Mouse (Mus musculus) liver, adult 2 months (tissue): ENCODE results near the gene Sap18. TPM values are rescaled to one million over a fixed set of nuclear protein-coding genes. Genes with fewer than 3 reads are reported as not detected.
"Not testable (repeated sequence)": the region's sequence is repeated elsewhere in the genome, so short reads cannot be mapped to it uniquely, and the experiment has no call there.

Experiments used
- DNase-seq: peaks from one replicate; pipeline ENCODE4 v3.0.0-alpha.2; 2011; ENCODE audit warnings: low read depth, low spot score; ENCODE audit errors: extremely low read depth
- H3K27ac ChIP-seq: fragments of 200-500 bp; replicated peaks from 2 replicates; pipeline ENCODE4 v1.5.1; 2012; ENCODE audit warnings: low read depth, mild to moderate bottlenecking, control low read depth, inconsistent platforms, low read length; ENCODE audit not compliant: insufficient read depth
- H3K27me3 ChIP-seq: fragments of 200-500 bp; 2 replicates; pipeline ENCODE4 v1.6.1; 2012; ENCODE audit warnings: mild to moderate bottlenecking, moderate library complexity, low read length, inconsistent platforms; ENCODE audit not compliant: control insufficient read depth, insufficient read depth
- H3K36me3 ChIP-seq: fragments of 200-500 bp; 2 replicates; pipeline ENCODE4 v1.6.1; 2012; ENCODE audit warnings: low read length, inconsistent platforms; ENCODE audit not compliant: control insufficient read depth, insufficient read depth
- H3K4me1 ChIP-seq: fragments of 200-500 bp; 2 replicates; pipeline ENCODE4 v1.6.1; 2011; ENCODE audit warnings: low read length; ENCODE audit not compliant: control insufficient read depth, insufficient read depth
- H3K4me3 ChIP-seq: fragments of 200-500 bp; 2 replicates; pipeline ENCODE4 v1.5.1; 2011; ENCODE audit warnings: low read depth, mild to moderate bottlenecking, control low read depth, low read length, moderate library complexity; ENCODE audit not compliant: insufficient read depth
- H3K79me2 ChIP-seq: fragments of 200-500 bp; 2 replicates; pipeline ENCODE4 v1.6.1; 2012; ENCODE audit warnings: inconsistent platforms, mild to moderate bottlenecking, low read length, moderate library complexity; ENCODE audit not compliant: control insufficient read depth, insufficient read depth
- H3K9ac ChIP-seq: fragments of 200-500 bp; 2 replicates; pipeline ENCODE4 v1.6.1; 2012; ENCODE audit warnings: low read depth, mild to moderate bottlenecking, control low read depth, inconsistent platforms, low read length
- CTCF ChIP-seq: fragments of 200-500 bp; IDR thresholded peaks from 2 replicates; pipeline ENCODE4 v1.5.1; 2011; ENCODE audit warnings: low read depth, low read length, control low read depth
- POLR2A ChIP-seq: fragments of 200-500 bp; IDR thresholded peaks from 2 replicates; pipeline ENCODE4 v1.6.1; 2011; ENCODE audit warnings: low read length, control low read depth; ENCODE audit not compliant: insufficient read depth; ENCODE audit errors: extremely low read depth
- WGBS: fragments of 180-500 bp; shearing (Covaris S2); methylation state at CpG from one replicate; pipeline ENCODE4 v1.1.7; 2018; 5-methylcytosine and 5-hydroxymethylcytosine counted together
- polyA plus RNA-seq: library from polyadenylated mRNA; depleted of rRNA; stranded (reverse); fragments of >200 nt; gene quantifications from 2 replicates; pipeline ENCODE4 v1.2.3, GENCODE M21; 2012; rRNA removed
- total RNA-seq: library from RNA; depleted of rRNA; stranded (reverse); fragments of >200 nt; gene quantifications from 2 replicates; pipeline ENCODE4 v1.2.3, GENCODE M21; 2014; rRNA removed

Sap18 gene
- total RNA-seq (15.2 and 18.8 TPM in 2 replicates), polyA plus RNA-seq (3.5 and 7.2 TPM in 2 replicates)

- DNase-seq = peak; percentile 91
- H3K27ac ChIP-seq = peak within 1 kb of the TSS; percentile 36
- under 1% methylated on average over 98 of the region's 99 CpGs for WGBS
- H3K9ac ChIP-seq = peak within 1 kb of the TSS; percentile 85
- no peaks in the 10 kb centered on the region for H3K27me3 ChIP-seq
- TF ChIP-seq CTCF (no peak), POLR2A (peak; percentile 76; the same call in 1 of the 2 replicates)
- H3K36me3 ChIP-seq = peaks cover 9% of the 10 kb centered on the region
- H3K4me1 ChIP-seq = peaks cover 6% of the 10 kb centered on the region
- H3K79me2 ChIP-seq = peaks cover 11% of the 10 kb centered on the region; the same call in 1 of the 2 replicates
- peak within 1 kb of the TSS; percentile 81 for H3K4me3 ChIP-seq
Measured at GRCm38 (mm10) chr14:57797991-57798931, at the start of gene Sap18. Gene Sap18, plus strand, starts transcription at chr14:57798180.

GRCm38 (mm10) chr14:57749501-57749900 is 48.5 kb upstream of the Sap18 start:
- DNase-seq = no peak
- no peak overlapping the region for H3K9ac ChIP-seq
- TF ChIP-seq CTCF (no peak), POLR2A (no peak)
- no peak overlapping the region for H3K27ac ChIP-seq
- H3K27me3 ChIP-seq = no peaks in the 10 kb centered on the region
- whole genome bisulfite sequencing = 87% methylated on average over 2 of the region's 2 CpGs
- H3K36me3 ChIP-seq = no peaks in the 10 kb centered on the region
- peaks cover 2% of the 10 kb centered on the region; the same call in 1 of the 2 replicates for H3K4me1 ChIP-seq
- H3K4me3 ChIP-seq = no peak overlapping the region
- H3K79me2 ChIP-seq = peaks cover 8% of the 10 kb centered on the region; the same call in 1 of the 2 replicates

GRCm38 (mm10) chr14:57751006-57751405 is 47.0 kb upstream of the Sap18 start:
- not testable (repeated sequence) for H3K27ac ChIP-seq, H3K27me3 ChIP-seq, H3K36me3 ChIP-seq, H3K4me1 ChIP-seq, H3K9ac ChIP-seq, H3K79me2 ChIP-seq, H3K4me3 ChIP-seq, DNase-seq

- peaks cover 2% of the 10 kb centered on the region; the same call in 1 of the 2 replicates for H3K4me1 ChIP-seq
- no peak overlapping the region for H3K4me3 ChIP-seq
- H3K36me3 ChIP-seq = no peaks in the 10 kb centered on the region
- H3K9ac ChIP-seq = no peak overlapping the region
- no peak for DNase-seq
- 71% methylated on average over 9 of the region's 9 CpGs for WGBS
- H3K27ac ChIP-seq = peak overlapping the region; percentile 16; the same call in 1 of the 2 replicates
- no peaks in the 10 kb centered on the region for H3K27me3 ChIP-seq
- TF ChIP-seq POLR2A = no peak
- no peak for TF ChIP-seq CTCF
- H3K79me2 ChIP-seq = no peaks in the 10 kb centered on the region
Measured at GRCm38 (mm10) chr14:57753351-57753992, 44.5 kb upstream of the Sap18 start.

GRCm38 (mm10) chr14:57755661-57756060 is 42.3 kb upstream of the Sap18 start:
- DNase-seq = no peak
- WGBS = 46% methylated on average over 2 of the region's 2 CpGs
- Histone ChIP-seq H3K36me3 (no peaks in the 10 kb centered on the region), H3K27ac (no peak overlapping the region), H3K4me3 (no peak overlapping the region), H3K4me1 (peaks cover 2% of the 10 kb centered on the region; the same call in 1 of the 2 replicates), H3K27me3 (no peaks in the 10 kb centered on the region), H3K79me2 (no peaks in the 10 kb centered on the region), H3K9ac (no peak overlapping the region)
- TF ChIP-seq POLR2A (no peak), CTCF (no peak)

GRCm38 (mm10) chr14:57756094-57756493 is 41.9 kb upstream of the Sap18 start:
- Histone ChIP-seq H3K27ac (no peak overlapping the region), H3K79me2 (no peaks in the 10 kb centered on the region), H3K36me3 (no peaks in the 10 kb centered on the region), H3K4me1 (peaks cover 2% of the 10 kb centered on the region; the same call in 1 of the 2 replicates), H3K4me3 (no peak overlapping the region), H3K27me3 (no peaks in the 10 kb centered on the region), H3K9ac (no peak overlapping the region)
- no peak for DNase-seq
- TF ChIP-seq CTCF = no peak
- TF ChIP-seq POLR2A = no peak
- 23% methylated on average over 4 of the region's 4 CpGs for WGBS
